11 mouse cellular contexts compared by ENCODE assay signal in the genomic region with DNA sequence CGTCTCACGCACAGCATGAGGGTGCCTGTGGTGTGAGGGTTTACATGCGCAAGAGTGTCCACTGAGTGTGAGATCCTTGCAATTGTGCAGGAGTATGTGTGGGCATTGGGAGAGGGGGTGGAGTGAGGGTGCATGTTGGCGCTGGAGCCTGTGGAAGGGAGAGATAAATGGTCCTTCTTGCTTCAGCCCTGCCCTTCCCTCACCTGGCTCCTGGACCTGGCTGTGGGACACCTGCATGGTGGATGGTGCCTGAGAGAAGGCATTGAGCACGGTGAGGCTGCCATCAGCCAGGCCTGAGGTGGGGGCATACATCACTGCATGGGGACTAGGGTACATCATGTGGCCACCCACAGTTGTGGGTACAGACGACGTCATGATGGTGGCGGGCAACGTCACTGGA.
"Had no signal": no experiment of that assay in that cellular context is flagged by ENCODE, and none has a peak within 500 bp of the region (broad histone marks: within the 10 kb centered on the region; RNA-seq: fewer than 3 reads in every experiment).

No protein-coding gene starts in this region.

- H3K27me3 ChIP-seq: limb, embryonic 15.5 days; stomach, embryonic 15.5 days had no signal

- DNase-seq: layer of hippocampus, adult 9-11 months; right cerebral cortex, postnatal 25 days had no signal

- H3K4me2 ChIP-seq: limb, embryonic 15.5 days; liver, embryonic 13.5 days; midbrain, embryonic 13.5 days; neural tube, embryonic 12.5 days; stomach, embryonic 15.5 days had no signal

- H3K27ac ChIP-seq: kidney, postnatal 0 days; layer of hippocampus, adult 2 months; limb, embryonic 15.5 days; liver, embryonic 13.5 days; midbrain, embryonic 10.5 days; midbrain, embryonic 13.5 days; neural tube, embryonic 12.5 days; stomach, embryonic 15.5 days had no signal

- H3K4me3 ChIP-seq: layer of hippocampus, adult 2 months; limb, embryonic 15.5 days; liver, embryonic 13.5 days; midbrain, embryonic 10.5 days; midbrain, embryonic 13.5 days; neural tube, embryonic 12.5 days; stomach, embryonic 15.5 days had no signal

- ATAC-seq: midbrain, embryonic 13.5 days; midbrain, embryonic 16.5 days had no signal

- H3K9ac ChIP-seq: limb, embryonic 15.5 days; liver, embryonic 13.5 days; midbrain, embryonic 13.5 days; neural tube, embryonic 12.5 days; stomach, embryonic 15.5 days had no signal

- H3K9me3 ChIP-seq: limb, embryonic 15.5 days; liver, embryonic 13.5 days; midbrain, embryonic 10.5 days; midbrain, embryonic 13.5 days; neural tube, embryonic 12.5 days; stomach, embryonic 15.5 days had no signal
